Mouse (Mus musculus) forebrain, embryonic 15.5 days (tissue): ENCODE measurements at regions not wholly inside any gene's neighbourhood (a gene's known extent, or its start where the extent isn't known, plus 50 kb on each side); places are given as distances from the start of the nearest gene placed in this dataset.
A peak's percentile ranks its signal among the peaks of the same experiment; 100 is the strongest.
"Not testable (repeated sequence)": the region's sequence is repeated elsewhere in the genome, so short reads cannot be mapped to it uniquely, and the experiment has no call there.

ENCODE experiments used
- ATAC-seq: fragments of 200-750 bp; cut with Nextera tagmentation; replicated peaks from 2 replicates; pipeline ENCODE4 v1.8.0; 2017; ENCODE audit warnings: mild to moderate bottlenecking, moderate TSS enrichment, moderate library complexity
- H3K27ac ChIP-seq: fragments of 300-500 bp; sonication (generic); replicated peaks from 2 replicates; pipeline ENCODE4 v1.5.1; 2015; ENCODE audit warnings: mild to moderate bottlenecking, inconsistent platforms
- H3K27me3 ChIP-seq: fragments of 300-500 bp; sonication (generic); 2 replicates; pipeline ENCODE4 v1.6.1; 2015; ENCODE audit warnings: inconsistent platforms
- H3K36me3 ChIP-seq: fragments of 300-500 bp; sonication (generic); 2 replicates; pipeline ENCODE4 v1.6.1; 2015; ENCODE audit warnings: mild to moderate bottlenecking, inconsistent platforms
- H3K4me1 ChIP-seq: fragments of 300-500 bp; sonication (generic); 2 replicates; pipeline ENCODE4 v1.6.1; 2015; ENCODE audit warnings: inconsistent platforms
- H3K4me2 ChIP-seq: fragments of 300-500 bp; sonication (generic); replicated peaks from 2 replicates; pipeline ENCODE4 v1.6.1; 2015; ENCODE audit warnings: mild to moderate bottlenecking, inconsistent platforms
- H3K4me3 ChIP-seq: fragments of 300-500 bp; sonication (generic); 2 replicates; pipeline ENCODE4 v1.5.1; 2015; ENCODE audit warnings: mild to moderate bottlenecking, inconsistent platforms
- H3K9ac ChIP-seq: fragments of 300-500 bp; sonication (generic); replicated peaks from 2 replicates; pipeline ENCODE4 v1.6.1; 2015; ENCODE audit warnings: mild to moderate bottlenecking, inconsistent platforms
- H3K9me3 ChIP-seq: fragments of 300-500 bp; sonication (generic); 2 replicates; pipeline ENCODE4 v1.6.1; 2016; ENCODE audit warnings: inconsistent platforms
- WGBS: fragments of 180-500 bp; shearing (Covaris S2); methylation state at CpG from one replicate; pipeline ENCODE4 v1.1.7; 2015; ENCODE audit warnings: mixed read lengths; 5-methylcytosine and 5-hydroxymethylcytosine counted together

DNA sequence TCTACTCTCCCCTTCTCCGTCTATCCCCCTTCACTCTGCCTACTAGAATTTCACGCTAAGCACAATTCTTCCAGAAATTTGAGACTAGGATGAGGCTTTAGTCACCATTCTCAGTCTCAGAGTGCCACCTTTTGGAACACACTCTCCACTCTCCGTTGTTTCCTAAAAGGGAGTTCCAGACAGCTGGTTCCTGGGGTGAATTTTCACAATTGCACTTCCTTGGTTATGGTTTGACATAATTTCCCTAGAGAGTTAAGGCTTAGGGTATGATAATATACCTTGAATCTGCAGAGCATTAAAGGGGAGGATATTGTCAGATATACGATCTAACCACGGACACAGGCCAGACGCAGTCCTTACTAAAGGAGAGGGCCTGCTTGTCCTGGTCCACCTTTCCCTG lies 444.8 kb downstream of the Ets1 start:
- 72% methylated on average over 6 of the region's 6 CpGs for WGBS
- no peak for ATAC-seq
- Histone ChIP-seq H3K4me2 (no peak overlapping the region), H3K27ac (no peak overlapping the region), H3K9me3 (no peaks in the 10 kb centered on the region), H3K9ac (no peak overlapping the region), H3K27me3 (no peaks in the 10 kb centered on the region), H3K36me3 (no peaks in the 10 kb centered on the region), H3K4me1 (no peaks in the 10 kb centered on the region), H3K4me3 (no peak overlapping the region)

DNA sequence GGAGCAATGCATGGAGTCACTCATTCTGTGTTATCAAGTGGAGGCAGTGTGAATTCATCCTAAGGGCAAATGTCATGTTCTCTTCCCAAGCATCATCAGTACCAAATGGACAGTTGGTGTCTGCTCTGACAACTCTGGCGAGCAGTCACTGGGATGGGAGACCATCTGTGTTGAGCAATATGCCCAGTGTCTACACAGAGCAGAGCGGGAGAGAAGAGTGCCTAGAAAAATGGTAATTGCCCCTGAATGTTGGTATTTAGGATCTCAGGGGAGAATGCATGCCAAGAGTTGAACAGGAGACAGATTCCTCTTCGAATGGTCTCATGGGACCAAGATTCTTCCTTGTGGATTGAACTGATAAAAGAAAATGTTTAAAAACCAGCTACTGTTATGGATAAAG lies 454.0 kb downstream of the Ets1 start:
- no peak for ATAC-seq
- no peaks in the 10 kb centered on the region for H3K27me3 ChIP-seq
- H3K4me2 ChIP-seq = no peak overlapping the region
- 73% methylated on average over 3 of the region's 3 CpGs for WGBS
- peak overlapping the region; percentile 11; the same call in 1 of the 2 replicates for H3K27ac ChIP-seq
- no peak overlapping the region for H3K9ac ChIP-seq
- 0 out of 2 replicates have a peak, but pooled peaks cover 3% of the 10 kb centered on the region for H3K4me1 ChIP-seq
- no peak overlapping the region for H3K4me3 ChIP-seq
- no peaks in the 10 kb centered on the region for H3K9me3 ChIP-seq
- no peaks in the 10 kb centered on the region for H3K36me3 ChIP-seq

DNA sequence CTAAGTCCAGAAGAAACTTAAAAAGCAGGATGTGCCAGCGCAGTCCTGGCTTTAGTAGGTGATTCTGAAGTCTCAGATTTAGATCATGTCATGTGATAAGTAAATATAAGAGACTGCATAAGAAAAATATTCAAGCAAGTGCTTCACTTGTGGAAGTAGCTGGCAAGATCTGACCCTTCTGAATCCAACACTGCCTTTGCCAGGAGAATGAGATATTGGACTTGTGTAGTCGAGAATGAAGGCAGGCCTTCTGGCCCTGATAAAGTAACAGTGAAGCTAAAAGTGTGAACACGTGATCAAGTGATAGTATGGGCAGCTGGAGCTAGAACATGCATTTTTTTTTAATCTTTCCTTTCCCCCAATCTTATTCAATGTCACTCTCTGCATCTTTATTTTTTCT lies 455.6 kb downstream of the Ets1 start:
- no peak overlapping the region for H3K4me3 ChIP-seq
- H3K9ac ChIP-seq = no peak overlapping the region
- H3K27me3 ChIP-seq = no peaks in the 10 kb centered on the region
- H3K9me3 ChIP-seq = no peaks in the 10 kb centered on the region
- H3K36me3 ChIP-seq = no peaks in the 10 kb centered on the region
- WGBS = 72% methylated on average over 3 of the region's 3 CpGs
- ATAC-seq = no peak
- 0 out of 2 replicates have a peak, but pooled peaks cover 3% of the 10 kb centered on the region for H3K4me1 ChIP-seq
- no peak overlapping the region for H3K4me2 ChIP-seq
- H3K27ac ChIP-seq = no peak overlapping the region

DNA sequence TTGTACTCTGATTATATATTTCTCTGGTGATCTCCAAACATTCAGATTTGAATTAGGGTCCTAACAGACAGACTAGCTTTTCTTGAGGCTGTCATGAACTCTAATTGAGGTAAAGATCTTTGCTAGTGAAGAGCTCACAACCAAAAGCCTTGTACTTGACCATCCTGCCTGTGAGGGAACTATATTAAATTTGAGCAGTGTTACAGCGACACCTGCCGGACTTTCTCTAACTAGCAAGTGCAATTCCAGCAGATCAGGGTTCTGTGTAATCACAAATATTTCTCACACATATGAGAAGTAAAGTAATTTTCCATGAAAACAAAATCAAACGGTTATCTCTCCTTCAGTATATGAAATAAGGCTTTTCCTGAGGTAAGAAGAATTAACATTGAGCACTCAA lies 459.6 kb downstream of the Ets1 start:
- H3K4me2 ChIP-seq = no peak overlapping the region
- no peak for ATAC-seq
- H3K27ac ChIP-seq = no peak overlapping the region
- under 1% methylated on average over 3 of the region's 3 CpGs for WGBS
- H3K9ac ChIP-seq = no peak overlapping the region
- no peaks in the 10 kb centered on the region for H3K9me3 ChIP-seq
- H3K36me3 ChIP-seq = no peaks in the 10 kb centered on the region
- no peak overlapping the region for H3K4me3 ChIP-seq
- H3K27me3 ChIP-seq = no peaks in the 10 kb centered on the region
- H3K4me1 ChIP-seq = no peaks in the 10 kb centered on the region

DNA sequence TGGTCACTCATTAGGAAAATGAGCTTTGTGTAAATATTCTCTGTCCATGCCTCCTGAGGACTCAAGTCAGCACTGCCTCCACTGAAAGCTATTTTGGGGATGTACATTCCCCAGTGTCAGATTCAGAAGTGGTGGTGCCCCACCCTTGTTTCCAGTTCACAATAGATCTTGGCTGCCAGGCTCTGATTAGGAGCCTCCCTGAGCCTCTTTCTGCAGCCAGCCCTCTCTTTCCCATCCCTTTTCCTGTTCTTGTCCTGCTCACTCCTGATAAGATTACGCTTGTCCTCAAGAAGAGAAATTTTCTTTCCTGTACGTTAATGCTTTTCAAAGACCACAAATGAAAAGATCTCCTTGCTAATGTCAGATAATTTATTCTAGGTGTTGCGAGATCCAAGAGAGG lies 465.2 kb downstream of the Ets1 start:
- Histone ChIP-seq H3K4me3 (no peak overlapping the region), H3K4me2 (no peak overlapping the region), H3K4me1 (no peaks in the 10 kb centered on the region), H3K9me3 (no peaks in the 10 kb centered on the region), H3K9ac (no peak overlapping the region), H3K27me3 (no peaks in the 10 kb centered on the region), H3K27ac (no peak overlapping the region), H3K36me3 (no peaks in the 10 kb centered on the region)
- no peak for ATAC-seq
- 93% methylated on average over 3 of the region's 3 CpGs for WGBS

DNA sequence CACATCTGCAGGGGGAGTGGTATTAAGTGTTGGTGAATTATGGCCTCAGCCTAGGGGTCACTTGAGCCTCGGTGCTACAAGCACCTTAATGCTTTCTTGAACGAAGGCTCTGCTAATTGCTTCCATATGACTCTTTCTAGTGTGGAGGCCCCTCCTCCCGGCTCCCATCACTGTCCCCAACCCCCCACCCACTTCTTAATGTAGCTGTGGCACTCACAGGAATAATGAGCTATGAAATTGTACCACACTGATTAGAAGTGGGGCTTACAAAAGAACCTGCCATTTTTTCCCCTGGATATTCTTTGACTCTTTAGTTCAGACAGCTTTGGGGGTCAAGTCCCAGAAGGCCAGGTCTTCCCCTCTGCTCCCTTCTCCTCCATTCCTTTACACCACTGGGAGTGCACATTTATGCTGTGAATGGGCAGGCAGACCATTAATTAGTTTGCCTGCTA lies 468.6 kb downstream of the Ets1 start:
- Histone ChIP-seq H3K9ac (no peak overlapping the region), H3K27ac (no peak overlapping the region), H3K36me3 (no peaks in the 10 kb centered on the region), H3K4me1 (no peaks in the 10 kb centered on the region), H3K9me3 (no peaks in the 10 kb centered on the region), H3K4me2 (no peak overlapping the region), H3K4me3 (no peak overlapping the region), H3K27me3 (no peaks in the 10 kb centered on the region)
- no peak for ATAC-seq
- WGBS = 2% methylated on average over 3 of the region's 3 CpGs

DNA sequence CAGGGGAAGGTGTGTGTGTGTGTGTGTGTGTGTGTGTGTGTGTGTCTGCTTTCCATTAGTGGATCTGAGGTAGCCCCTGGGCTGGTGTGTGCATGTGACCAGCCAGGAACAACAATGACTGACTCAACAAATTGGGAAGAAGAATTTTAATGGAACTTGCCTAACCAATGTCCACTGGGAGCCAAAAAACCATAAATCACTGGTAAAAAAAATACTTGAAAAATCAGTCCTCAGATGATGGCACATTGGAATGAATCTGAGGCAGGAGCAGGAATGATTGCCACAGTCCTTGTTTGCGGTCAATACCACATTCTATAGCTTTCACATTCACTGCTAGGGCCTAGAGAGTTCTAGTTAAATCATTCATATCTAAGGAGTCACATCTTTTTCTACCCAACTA lies 487.8 kb downstream of the Ets1 start:
- Histone ChIP-seq H3K36me3 (no peaks in the 10 kb centered on the region), H3K27me3 (no peaks in the 10 kb centered on the region), H3K9me3 (no peaks in the 10 kb centered on the region), H3K9ac (no peak overlapping the region), H3K4me1 (no peaks in the 10 kb centered on the region), H3K4me2 (no peak overlapping the region), H3K4me3 (no peak overlapping the region), H3K27ac (no peak overlapping the region)
- ATAC-seq = no peak
- WGBS = 91% methylated on average over 1 of the region's 1 CpGs

DNA sequence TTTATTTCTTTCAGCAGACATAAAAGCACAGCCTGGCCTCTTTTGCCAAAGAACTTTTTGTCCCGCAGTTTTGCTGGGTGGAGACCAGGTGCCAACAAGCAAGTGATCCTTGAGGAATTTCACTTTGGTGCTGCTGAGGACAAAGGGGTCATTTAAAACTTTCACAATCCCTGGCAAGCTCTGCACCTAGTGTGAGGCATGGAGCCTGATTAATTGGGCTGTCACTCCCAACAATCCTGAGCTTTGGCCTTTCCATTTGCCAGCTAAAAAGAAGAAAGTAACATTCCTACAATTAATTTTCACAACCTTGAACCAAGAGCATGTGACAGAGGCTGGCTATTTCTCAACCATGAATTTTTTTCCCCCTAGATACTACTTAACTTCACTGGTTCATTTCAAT lies 516.2 kb downstream of the Ets1 start:
- H3K27ac ChIP-seq = no peak overlapping the region
- H3K4me1 ChIP-seq = 0 out of 2 replicates have a peak, but pooled peaks cover 4% of the 10 kb centered on the region
- no peak for ATAC-seq
- H3K9ac ChIP-seq = no peak overlapping the region
- no peaks in the 10 kb centered on the region for H3K9me3 ChIP-seq
- H3K36me3 ChIP-seq = no peaks in the 10 kb centered on the region
- H3K4me2 ChIP-seq = no peak overlapping the region
- H3K27me3 ChIP-seq = no peaks in the 10 kb centered on the region
- H3K4me3 ChIP-seq = no peak overlapping the region
- 3% methylated on average over 1 of the region's 1 CpGs for WGBS

DNA sequence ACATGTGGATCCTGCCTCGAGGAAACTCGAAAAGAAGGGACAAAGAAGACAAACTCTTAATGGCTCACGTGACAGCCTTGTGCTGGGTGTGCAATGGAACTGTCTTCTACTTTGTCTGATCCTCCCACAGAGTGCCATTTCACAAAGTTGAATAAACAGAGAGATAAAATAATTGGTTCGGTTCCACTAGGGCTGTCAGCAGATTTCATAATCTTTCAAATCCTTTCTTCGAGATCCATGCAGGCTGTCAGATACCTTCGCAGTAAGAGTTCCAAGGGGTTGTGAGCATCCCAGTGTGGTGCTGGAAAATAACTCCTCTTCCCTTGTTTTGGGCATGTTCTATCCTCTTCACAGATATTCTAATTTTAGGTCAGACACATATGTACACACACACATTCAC lies 532.1 kb downstream of the Ets1 start:
- Histone ChIP-seq H3K36me3 (no peaks in the 10 kb centered on the region), H3K27me3 (no peaks in the 10 kb centered on the region), H3K9me3 (no peaks in the 10 kb centered on the region), H3K4me3 (no peak overlapping the region), H3K27ac (peak overlapping the region; percentile 27; the same call in 1 of the 2 replicates), H3K9ac (no peak overlapping the region), H3K4me1 (no peaks in the 10 kb centered on the region), H3K4me2 (no peak overlapping the region)
- 72% methylated on average over 6 of the region's 6 CpGs for WGBS
- no peak; the same call in 1 of the 2 replicates for ATAC-seq

DNA sequence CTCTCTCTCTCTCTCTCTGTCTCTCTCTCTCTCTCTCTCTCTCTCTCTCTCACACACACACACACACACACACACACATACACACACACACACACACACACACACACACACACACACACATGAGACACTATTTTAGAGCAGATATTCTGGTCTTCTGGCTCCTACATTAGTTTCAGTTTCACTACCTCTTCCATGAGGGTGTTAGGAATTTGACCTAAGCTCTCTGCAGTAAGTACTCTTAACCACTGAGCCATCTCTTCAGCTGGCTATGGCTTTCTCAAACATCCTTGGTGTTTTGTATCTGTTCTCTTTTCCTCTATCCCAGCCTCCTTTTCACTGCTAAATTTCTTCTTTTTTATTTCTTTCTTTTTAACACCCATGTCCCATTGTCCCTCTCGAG lies 533.1 kb downstream of the Ets1 start:
- 73% methylated on average over 1 of the region's 1 CpGs for whole genome bisulfite sequencing
- not testable (repeated sequence) for H3K4me2 ChIP-seq, H3K4me1 ChIP-seq, ATAC-seq, H3K9me3 ChIP-seq, H3K9ac ChIP-seq, H3K27ac ChIP-seq, H3K27me3 ChIP-seq, H3K4me3 ChIP-seq, H3K36me3 ChIP-seq

DNA sequence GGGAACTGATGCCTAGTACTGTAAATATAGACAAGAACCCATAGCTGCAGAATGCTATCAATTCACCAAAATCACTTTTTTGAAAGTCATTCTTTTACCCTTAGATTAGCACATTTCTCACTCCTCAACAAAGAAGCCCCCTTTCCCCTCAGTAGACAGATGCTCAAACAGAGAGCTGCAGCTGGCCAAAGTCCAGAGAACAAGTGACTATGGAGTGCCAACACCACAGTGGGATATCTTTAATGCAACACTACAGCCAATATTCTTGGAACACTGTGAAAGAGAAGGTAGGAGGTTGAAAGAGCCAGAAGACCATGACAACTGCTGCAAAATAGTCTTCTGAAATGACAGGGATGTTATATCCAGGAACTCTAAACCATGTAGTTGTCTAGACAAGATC lies 544.0 kb downstream of the Ets1 start:
- no peaks in the 10 kb centered on the region for H3K27me3 ChIP-seq
- no peak overlapping the region for H3K4me3 ChIP-seq
- no peak overlapping the region for H3K27ac ChIP-seq
- H3K36me3 ChIP-seq = no peaks in the 10 kb centered on the region
- H3K4me1 ChIP-seq = no peaks in the 10 kb centered on the region
- no peak overlapping the region for H3K9ac ChIP-seq
- no peaks in the 10 kb centered on the region for H3K9me3 ChIP-seq
- no peak for ATAC-seq
- no peak overlapping the region for H3K4me2 ChIP-seq

DNA sequence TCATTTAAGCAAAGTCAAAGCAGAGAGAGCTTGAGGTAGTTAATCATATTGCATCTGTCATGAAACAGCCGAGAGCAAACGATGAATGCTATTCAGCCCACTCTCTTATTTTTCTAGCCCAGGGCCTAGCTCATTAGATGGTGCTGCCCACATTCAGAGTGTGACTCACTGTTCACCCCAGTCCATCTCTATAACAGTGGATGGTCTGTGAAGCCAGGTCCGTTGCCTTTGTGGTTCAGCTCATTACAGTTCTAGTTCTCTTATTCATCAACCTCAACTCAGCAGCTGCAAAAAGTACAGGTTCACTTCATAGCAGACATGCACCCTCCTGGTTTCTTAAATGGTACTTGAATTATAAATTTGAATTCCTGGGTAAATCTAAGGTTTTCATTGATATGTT lies 551.2 kb downstream of the Ets1 start:
- H3K4me3 ChIP-seq = no peak overlapping the region
- H3K36me3 ChIP-seq = no peaks in the 10 kb centered on the region
- H3K27ac ChIP-seq = no peak overlapping the region
- ATAC-seq = no peak
- 54% methylated on average over 3 of the region's 3 CpGs for WGBS
- no peak overlapping the region for H3K4me2 ChIP-seq
- H3K27me3 ChIP-seq = no peaks in the 10 kb centered on the region
- no peak overlapping the region for H3K9ac ChIP-seq
- no peaks in the 10 kb centered on the region for H3K4me1 ChIP-seq
- no peaks in the 10 kb centered on the region for H3K9me3 ChIP-seq

DNA sequence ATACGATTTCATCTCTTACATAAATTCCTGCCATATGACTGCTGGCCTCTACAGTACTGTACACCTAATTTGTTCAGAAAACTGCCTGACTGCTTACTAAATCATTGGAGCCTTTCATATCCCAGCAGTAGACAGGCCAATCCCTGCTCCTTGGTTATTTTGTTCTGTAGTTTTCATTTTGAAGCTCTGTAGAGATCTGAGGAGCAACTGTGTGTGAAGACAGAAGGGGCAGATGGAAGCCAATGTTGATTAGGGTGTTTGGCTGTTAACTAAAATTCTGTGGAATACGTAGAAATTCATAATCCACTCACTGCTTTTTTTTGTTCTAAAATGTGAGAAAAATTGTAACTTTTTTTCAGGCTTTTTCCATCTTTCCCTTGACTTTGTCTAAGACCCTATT lies 573.1 kb downstream of the Ets1 start:
- WGBS = 84% methylated on average over 2 of the region's 2 CpGs
- Histone ChIP-seq H3K4me2 (no peak overlapping the region), H3K36me3 (no peaks in the 10 kb centered on the region), H3K4me3 (no peak overlapping the region), H3K27me3 (no peaks in the 10 kb centered on the region), H3K9me3 (no peaks in the 10 kb centered on the region), H3K27ac (no peak overlapping the region), H3K4me1 (no peaks in the 10 kb centered on the region), H3K9ac (no peak overlapping the region)
- no peak for ATAC-seq
